Mouse (Mus musculus) ovary, postnatal 10 days (tissue): ENCODE results near the gene Gm15127.
"Not testable (repeated sequence)": the region's sequence is repeated elsewhere in the genome, so short reads cannot be mapped to it uniquely, and the experiment has no call there.

Experiments used
- DNase-seq: peaks from one replicate; pipeline ENCODE4 v3.0.0; 2022; ENCODE audit warnings: low spot score

Gene Gm15127

DNA sequence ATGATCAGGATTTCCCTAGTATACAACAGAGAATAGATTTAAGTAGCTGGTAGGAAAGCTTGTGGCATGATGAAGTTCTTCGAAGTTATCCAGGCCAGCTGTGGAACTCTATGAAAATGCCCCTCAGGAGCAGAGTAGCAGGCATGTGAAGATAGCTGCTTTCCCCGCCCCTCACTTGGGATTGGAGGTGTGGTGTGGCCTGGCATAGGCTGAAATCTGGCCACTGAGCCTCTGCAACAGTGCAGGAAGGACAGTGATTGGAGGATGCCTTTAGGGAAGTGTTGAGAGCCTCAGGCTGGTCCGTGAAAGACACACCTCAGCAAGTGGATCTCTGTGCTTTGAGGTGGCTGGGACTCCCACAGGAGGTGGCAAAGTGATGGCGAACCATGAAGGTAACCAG lies at the start of gene Gm15127:
Gene Gm15127, plus strand, starts transcription at position 301 of the 400 bp plus-strand sequence.
- DNase-seq = not testable (repeated sequence)

DNA sequence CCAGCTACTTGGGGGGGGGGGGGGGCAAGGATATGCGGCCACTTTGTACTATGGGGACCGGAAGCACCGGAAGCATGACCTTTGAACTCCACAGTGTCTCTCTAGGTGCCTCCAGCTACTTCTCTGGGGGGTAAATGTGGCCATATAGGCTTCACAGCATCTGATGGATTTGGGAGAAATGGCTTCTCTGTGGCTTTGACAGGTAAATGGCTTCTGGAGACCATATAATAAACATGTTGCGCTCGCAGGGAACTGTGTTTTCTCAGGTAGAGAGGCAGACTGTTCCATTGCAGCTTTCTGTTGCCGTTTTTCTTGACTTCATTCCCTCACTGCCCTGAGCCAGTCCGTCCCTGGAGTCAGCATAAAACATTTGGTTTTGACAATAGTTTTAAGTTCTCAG lies 48.3 kb upstream of the Gm15127 start, which contains the start of gene Gm8334:
Gene Gm8334, minus strand, starts transcription at position 101 of the 400 bp plus-strand sequence.
- not testable (repeated sequence) for DNase-seq

DNA sequence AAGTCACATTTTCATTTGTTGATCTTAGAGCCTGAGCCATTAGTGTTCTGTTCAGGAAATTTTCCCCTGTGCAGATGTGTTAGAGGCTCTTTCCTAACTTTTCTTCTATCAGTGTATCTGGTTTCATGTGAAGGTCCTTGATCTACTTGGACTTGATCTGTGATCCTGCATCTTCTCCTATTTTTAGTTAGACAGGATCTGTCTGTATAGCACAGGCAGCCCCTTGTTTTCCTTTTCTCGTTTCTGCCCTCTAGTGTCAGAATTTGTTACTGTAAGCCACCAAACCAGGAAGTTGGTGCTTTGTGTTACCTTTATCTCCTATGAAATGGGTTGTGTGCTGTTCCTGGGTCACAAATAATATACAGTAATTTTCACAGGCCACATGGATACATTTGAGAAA lies 12.9 kb downstream of the Gm15127 start:
- not testable (repeated sequence) for DNase-seq
